Mouse (Mus musculus): Measurements from ENCODE around the gene Gm20431. TPM values are rescaled to one million over a fixed set of nuclear protein-coding genes. Genes with fewer than 3 reads are reported as not detected.

The Gm20431 gene
- polyA plus RNA-seq, 1 experiment: not detected

GRCm38 (mm10) chr2:167571442-167572220 is 89.7 kb downstream of the Gm20431 start:
- TF ChIP-seq POLR2A (IDR thresholded peaks at IDR 0.05; ENCODE audit: extremely low read depth, insufficient read depth, low read length) (no peak), CTCF (IDR thresholded peaks at IDR 0.05; ENCODE audit: extremely low read depth, insufficient read depth, low read length) (no peak)
- Histone ChIP-seq H3K4me3 (ENCODE audit: insufficient read depth, low read length) (no peak overlapping the region), H3K27ac (ENCODE audit: insufficient read depth, low read length) (no peak overlapping the region), H3K4me1 (ENCODE audit: control insufficient read depth, insufficient read depth, low read length) (no peaks in the 10 kb centered on the region)

- Histone ChIP-seq H3K27ac (ENCODE audit: insufficient read depth, low read length) (no peak overlapping the region), H3K4me3 (ENCODE audit: insufficient read depth, low read length) (no peak overlapping the region), H3K4me1 (ENCODE audit: control insufficient read depth, insufficient read depth, low read length) (no peaks in the 10 kb centered on the region)
- TF ChIP-seq POLR2A (IDR thresholded peaks at IDR 0.05; ENCODE audit: extremely low read depth, insufficient read depth, low read length): no peak
Observed at GRCm38 (mm10) chr2:167570815-167571214, 90.5 kb downstream of the Gm20431 start.

- H3K4me3 ChIP-seq (ENCODE audit: insufficient read depth, low read length): no peak overlapping the region
- TF ChIP-seq CTCF (IDR thresholded peaks at IDR 0.05; ENCODE audit: extremely low read depth, insufficient read depth, low read length) (no peak), POLR2A (IDR thresholded peaks at IDR 0.05; ENCODE audit: extremely low read depth, insufficient read depth, low read length) (no peak)
- no peak overlapping the region for H3K27ac ChIP-seq (ENCODE audit: insufficient read depth, low read length)
- no peaks in the 10 kb centered on the region for H3K4me1 ChIP-seq (ENCODE audit: control insufficient read depth, insufficient read depth, low read length)
Observed at GRCm38 (mm10) chr2:167569934-167570651, 91.2 kb downstream of the Gm20431 start.

- Histone ChIP-seq H3K27ac (ENCODE audit: insufficient read depth, low read length) (no peak overlapping the region), H3K4me3 (ENCODE audit: insufficient read depth, low read length) (no peak overlapping the region), H3K4me1 (ENCODE audit: control insufficient read depth, insufficient read depth, low read length) (no peaks in the 10 kb centered on the region)
- TF ChIP-seq POLR2A (IDR thresholded peaks at IDR 0.05; ENCODE audit: extremely low read depth, insufficient read depth, low read length): no peak
- TF ChIP-seq CTCF (IDR thresholded peaks at IDR 0.05; ENCODE audit: extremely low read depth, insufficient read depth, low read length): no peak
Observed at GRCm38 (mm10) chr2:167568112-167568511, 93.2 kb downstream of the Gm20431 start.

GRCm38 (mm10) chr2:167565682-167566081 is 95.6 kb downstream of the Gm20431 start:
- no peak overlapping the region for H3K27ac ChIP-seq (ENCODE audit: insufficient read depth, low read length)
- TF ChIP-seq CTCF (IDR thresholded peaks at IDR 0.05; ENCODE audit: extremely low read depth, insufficient read depth, low read length) (no peak), POLR2A (IDR thresholded peaks at IDR 0.05; ENCODE audit: extremely low read depth, insufficient read depth, low read length) (no peak)
- no peaks in the 10 kb centered on the region for H3K4me1 ChIP-seq (ENCODE audit: control insufficient read depth, insufficient read depth, low read length)
- no peak overlapping the region for H3K4me3 ChIP-seq (ENCODE audit: insufficient read depth, low read length)

GRCm38 (mm10) chr2:167565312-167565656 is 96.0 kb downstream of the Gm20431 start:
- no peak for TF ChIP-seq POLR2A (IDR thresholded peaks at IDR 0.05; ENCODE audit: extremely low read depth, insufficient read depth, low read length)
- no peak for TF ChIP-seq CTCF (IDR thresholded peaks at IDR 0.05; ENCODE audit: extremely low read depth, insufficient read depth, low read length)
- H3K4me3 ChIP-seq (ENCODE audit: insufficient read depth, low read length): no peak overlapping the region
- H3K4me1 ChIP-seq (ENCODE audit: control insufficient read depth, insufficient read depth, low read length): no peaks in the 10 kb centered on the region
- H3K27ac ChIP-seq (ENCODE audit: insufficient read depth, low read length): no peak overlapping the region

GRCm38 (mm10) chr2:167564551-167565311 is 96.6 kb downstream of the Gm20431 start:
- Histone ChIP-seq H3K4me3 (ENCODE audit: insufficient read depth, low read length) (no peak overlapping the region), H3K4me1 (ENCODE audit: control insufficient read depth, insufficient read depth, low read length) (no peaks in the 10 kb centered on the region), H3K27ac (ENCODE audit: insufficient read depth, low read length) (no peak overlapping the region)
- TF ChIP-seq CTCF (IDR thresholded peaks at IDR 0.05; ENCODE audit: extremely low read depth, insufficient read depth, low read length) (no peak), POLR2A (IDR thresholded peaks at IDR 0.05; ENCODE audit: extremely low read depth, insufficient read depth, low read length) (no peak)

GRCm38 (mm10) chr2:167563703-167564102 is 97.6 kb downstream of the Gm20431 start:
- TF ChIP-seq CTCF (IDR thresholded peaks at IDR 0.05; ENCODE audit: extremely low read depth, insufficient read depth, low read length) (no peak), POLR2A (IDR thresholded peaks at IDR 0.05; ENCODE audit: extremely low read depth, insufficient read depth, low read length) (no peak)
- no peaks in the 10 kb centered on the region for H3K4me1 ChIP-seq (ENCODE audit: control insufficient read depth, insufficient read depth, low read length)
- no peak overlapping the region for H3K27ac ChIP-seq (ENCODE audit: insufficient read depth, low read length)
- no peak overlapping the region for H3K4me3 ChIP-seq (ENCODE audit: insufficient read depth, low read length)

- Histone ChIP-seq H3K4me3 (ENCODE audit: insufficient read depth, low read length) (no peak overlapping the region), H3K27ac (ENCODE audit: insufficient read depth, low read length) (no peak overlapping the region), H3K4me1 (ENCODE audit: control insufficient read depth, insufficient read depth, low read length) (no peaks in the 10 kb centered on the region)
- TF ChIP-seq POLR2A (IDR thresholded peaks at IDR 0.05; ENCODE audit: extremely low read depth, insufficient read depth, low read length) (no peak), CTCF (IDR thresholded peaks at IDR 0.05; ENCODE audit: extremely low read depth, insufficient read depth, low read length) (no peak)
Observed at GRCm38 (mm10) chr2:167563035-167563434, 98.3 kb downstream of the Gm20431 start.

Measured in cortical plate, adult 2 months (tissue).